Mouse (Mus musculus): ENCODE data around the gene Kcnj6.

DNA sequence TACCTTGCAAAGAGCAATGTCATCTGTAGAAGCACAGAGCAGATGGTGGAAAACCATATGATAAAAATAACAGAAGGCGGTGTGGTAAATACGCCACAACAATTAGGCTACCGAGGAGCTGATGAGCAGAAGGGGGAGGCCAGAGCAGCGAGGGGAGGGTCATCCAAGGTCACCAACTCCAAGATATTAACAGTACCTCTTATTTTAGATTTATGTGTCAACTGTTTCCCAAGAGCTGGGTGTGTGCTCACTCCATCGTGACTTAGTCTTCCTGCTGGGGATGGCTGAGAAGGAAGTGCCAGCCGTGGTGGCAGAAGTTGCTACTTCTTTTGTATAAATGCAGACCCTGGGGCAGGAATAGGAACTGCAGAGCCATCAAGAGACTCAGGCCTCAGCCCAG lies 28.6 kb downstream of the Kcnj6 start:
- no peak for TF ChIP-seq POU5F1 (IDR thresholded peaks at IDR 0.05; ENCODE audit: borderline replicate concordance, low read length)
- no peak for TF ChIP-seq CTCF (conservative IDR thresholded peaks at IDR 0.05; ENCODE audit: low read length)

All from E14TG2a.4 (cell line).